Mouse (Mus musculus): ENCODE measurements at regions not wholly inside any gene's neighbourhood (a gene's known extent, or its start where the extent isn't known, plus 50 kb on each side); places are given as distances from the start of the nearest gene placed in this dataset.

DNA sequence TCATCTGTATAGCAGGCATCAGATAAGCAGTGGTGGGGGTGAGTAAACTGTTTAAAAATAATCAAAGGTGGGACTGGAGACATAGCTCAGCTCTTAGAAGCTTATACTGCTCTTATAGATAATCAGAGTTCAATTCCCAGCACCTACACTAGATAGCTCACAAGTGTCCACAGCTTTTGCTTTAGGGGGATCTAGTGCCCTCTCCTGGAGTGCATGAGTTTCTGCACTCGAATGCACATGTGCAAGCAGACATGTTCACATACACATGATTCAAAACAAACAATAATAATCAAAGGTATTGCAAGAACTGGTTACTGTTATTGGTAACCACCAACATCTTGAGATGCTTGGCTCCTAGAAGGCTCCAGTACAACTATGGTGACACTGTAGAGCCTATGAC lies 343.3 kb downstream of the Gpam start:
- TF ChIP-seq ZNF384 (IDR thresholded peaks at IDR 0.05; ENCODE audit: low read depth, low read length) (no peak), ZC3H11A (IDR thresholded peaks at IDR 0.05; ENCODE audit: borderline replicate concordance, low read depth, low read length) (no peak), MAFK (IDR thresholded peaks at IDR 0.05; ENCODE audit: insufficient read depth, low read depth, low read length) (no peak), CHD2 (IDR thresholded peaks at IDR 0.05; ENCODE audit: low read depth, low read length) (no peak), HCFC1 (IDR thresholded peaks at IDR 0.05; ENCODE audit: borderline replicate concordance, insufficient read depth, low read length) (no peak)
